Mouse (Mus musculus): ENCODE measurements at regions not wholly inside any gene's neighbourhood (a gene's known extent, or its start where the extent isn't known, plus 50 kb on each side); places are given as distances from the start of the nearest gene placed in this dataset.

DNA sequence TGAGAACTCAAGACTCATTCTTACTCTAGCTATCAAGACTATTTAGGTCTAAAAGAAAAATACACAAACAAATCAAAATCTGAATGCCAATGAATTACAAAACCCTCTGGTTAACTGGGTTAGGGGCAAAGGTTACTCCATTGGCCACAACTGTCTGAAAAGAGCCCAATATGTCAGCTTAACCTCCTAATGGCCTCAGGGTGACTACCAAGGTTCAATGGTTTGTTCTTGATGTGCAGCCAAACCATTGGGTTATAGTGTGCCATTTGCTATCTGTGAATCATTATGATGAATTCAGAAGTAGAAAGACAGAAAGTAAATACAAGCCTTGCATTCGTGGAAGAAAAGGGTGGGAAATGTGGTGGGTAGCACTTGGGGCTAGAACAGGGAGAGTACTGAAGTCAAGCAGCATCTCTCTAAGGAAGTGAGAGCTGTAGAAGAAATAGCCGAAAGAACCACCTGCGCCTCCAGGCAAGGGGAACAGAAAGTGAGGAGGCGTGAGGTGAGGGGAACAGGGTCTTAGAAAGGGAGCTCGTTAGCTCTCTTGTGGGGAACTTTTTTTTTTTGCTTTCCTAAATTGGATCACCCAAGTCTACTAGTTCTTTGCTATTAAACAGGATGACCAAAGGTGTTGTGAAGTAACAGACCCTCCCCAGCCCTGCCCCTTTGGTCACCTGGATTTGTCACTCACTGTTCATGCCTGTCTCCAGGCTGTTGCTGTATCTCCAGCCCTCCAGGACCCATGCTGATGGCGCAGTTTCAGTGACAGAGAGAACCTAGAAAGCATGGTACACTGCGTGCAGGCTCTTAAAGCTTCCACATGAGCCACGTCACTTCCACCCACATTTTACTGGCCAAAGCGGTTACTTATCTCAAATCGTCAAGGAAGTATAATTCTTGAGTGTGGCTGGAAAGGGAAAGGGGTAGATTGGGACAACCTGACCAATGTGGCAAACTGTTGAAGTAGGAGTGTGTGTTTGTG is 204.1 kb upstream of the Tet2 start:
- no peak for DNase-seq (ENCODE audit: low read depth in 2 of 2, low spot score in 2 of 2)

DNA sequence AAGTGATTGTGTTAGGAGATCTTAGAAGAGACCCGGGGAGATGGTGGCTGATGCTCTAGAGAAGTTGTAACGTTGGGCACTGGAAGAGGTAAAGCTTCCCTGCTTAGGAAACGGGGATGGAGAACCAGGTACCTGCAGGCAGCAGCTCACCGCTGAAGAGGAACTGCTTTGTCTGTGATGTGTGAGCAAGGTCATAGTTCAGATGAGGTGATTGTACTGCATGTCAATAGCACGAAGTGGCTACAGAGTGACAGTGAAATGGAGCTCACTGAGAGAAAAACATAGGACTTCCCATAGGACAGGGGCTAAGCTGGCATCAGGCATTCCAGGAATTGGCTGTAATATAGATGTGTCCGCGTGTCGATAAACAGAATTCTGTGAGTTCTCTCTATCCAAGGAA is 205.1 kb upstream of the Tet2 start:
- DNase-seq (ENCODE audit: low read depth in 2 of 2, low spot score in 2 of 2): no peak

DNA sequence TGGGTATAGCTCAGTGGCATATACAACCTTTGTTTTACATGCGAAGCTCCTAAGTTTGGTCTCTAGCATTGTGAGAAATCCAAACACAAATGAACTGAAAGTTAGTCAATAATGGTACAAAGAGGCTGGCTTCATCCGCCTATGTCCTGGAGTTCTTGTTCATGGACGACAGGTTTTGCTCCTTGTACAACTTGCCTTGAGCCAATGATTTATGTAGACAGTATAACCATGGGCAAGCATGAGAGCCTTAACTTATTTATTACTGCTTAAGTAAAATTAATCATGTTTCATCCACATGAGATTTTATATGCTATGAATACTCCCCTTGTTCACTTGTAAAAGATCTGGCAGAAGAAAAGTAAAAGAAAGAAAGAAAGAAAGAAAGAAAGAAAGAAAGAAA is 205.7 kb upstream of the Tet2 start:
- DNase-seq (ENCODE audit: low read depth in 2 of 2, low spot score in 2 of 2): no peak

DNA sequence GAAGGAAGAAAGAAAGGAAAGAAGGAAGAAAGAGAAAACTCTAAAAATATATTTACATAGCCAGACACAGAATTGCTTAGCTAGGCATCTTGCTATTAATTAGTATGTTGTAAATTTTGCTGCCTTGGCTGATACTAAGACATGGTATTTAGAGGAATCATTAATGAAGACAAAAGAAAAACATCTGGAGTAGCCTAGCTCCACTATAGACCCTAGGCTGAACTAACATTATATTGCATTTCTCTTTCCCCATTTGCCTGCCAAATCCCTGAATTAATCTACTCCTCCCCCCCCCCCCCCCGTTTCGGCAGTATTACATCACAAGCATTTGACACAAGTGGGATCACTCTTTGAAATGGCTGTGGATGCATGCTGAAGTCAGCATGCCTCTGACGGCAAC is 206.1 kb upstream of the Tet2 start:
- no peak for DNase-seq (ENCODE audit: low read depth in 2 of 2, low spot score in 2 of 2)

DNA sequence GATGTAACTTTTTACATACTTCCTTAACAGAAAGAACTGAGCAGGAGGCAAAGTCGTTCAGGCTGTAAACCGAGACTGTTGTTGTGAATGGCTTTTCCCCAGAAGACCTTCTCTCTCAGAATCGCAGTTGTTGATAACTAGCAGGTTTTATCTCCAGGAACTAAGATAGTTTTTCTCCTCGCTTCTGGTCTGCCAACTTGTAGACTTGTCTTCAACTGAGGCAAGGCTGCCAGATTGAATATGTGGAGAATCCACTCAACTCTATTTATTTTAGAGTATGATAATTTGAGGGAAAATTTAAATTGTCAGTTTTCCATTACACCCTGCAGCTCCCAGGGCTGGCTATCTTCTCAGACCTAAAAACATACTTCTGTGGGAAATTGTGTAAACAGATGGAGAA is 206.6 kb upstream of the Tet2 start:
- no peak for DNase-seq (ENCODE audit: low read depth in 2 of 2, low spot score in 2 of 2)

DNA sequence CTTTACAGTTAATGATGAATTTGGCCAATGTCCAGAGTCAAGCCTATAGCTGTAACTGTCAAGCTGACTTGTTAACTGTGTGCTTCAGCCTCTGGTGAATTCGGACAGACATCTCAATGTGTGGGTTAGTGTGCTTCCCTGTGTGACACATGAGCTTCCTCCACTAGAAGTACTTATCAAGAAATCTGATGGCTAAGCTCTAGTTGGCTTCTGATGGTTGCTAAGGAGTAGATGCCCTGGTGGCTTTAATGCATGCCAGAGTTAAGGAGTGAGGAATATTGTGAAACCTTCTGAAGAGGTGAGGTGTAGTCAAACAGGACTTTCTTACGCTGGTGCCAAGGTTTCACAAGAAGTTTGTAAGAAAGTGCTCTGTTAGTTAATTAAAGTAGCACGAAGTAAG is 208.1 kb upstream of the Tet2 start:
- no peak for DNase-seq (ENCODE audit: low read depth in 2 of 2, low spot score in 2 of 2)

DNA sequence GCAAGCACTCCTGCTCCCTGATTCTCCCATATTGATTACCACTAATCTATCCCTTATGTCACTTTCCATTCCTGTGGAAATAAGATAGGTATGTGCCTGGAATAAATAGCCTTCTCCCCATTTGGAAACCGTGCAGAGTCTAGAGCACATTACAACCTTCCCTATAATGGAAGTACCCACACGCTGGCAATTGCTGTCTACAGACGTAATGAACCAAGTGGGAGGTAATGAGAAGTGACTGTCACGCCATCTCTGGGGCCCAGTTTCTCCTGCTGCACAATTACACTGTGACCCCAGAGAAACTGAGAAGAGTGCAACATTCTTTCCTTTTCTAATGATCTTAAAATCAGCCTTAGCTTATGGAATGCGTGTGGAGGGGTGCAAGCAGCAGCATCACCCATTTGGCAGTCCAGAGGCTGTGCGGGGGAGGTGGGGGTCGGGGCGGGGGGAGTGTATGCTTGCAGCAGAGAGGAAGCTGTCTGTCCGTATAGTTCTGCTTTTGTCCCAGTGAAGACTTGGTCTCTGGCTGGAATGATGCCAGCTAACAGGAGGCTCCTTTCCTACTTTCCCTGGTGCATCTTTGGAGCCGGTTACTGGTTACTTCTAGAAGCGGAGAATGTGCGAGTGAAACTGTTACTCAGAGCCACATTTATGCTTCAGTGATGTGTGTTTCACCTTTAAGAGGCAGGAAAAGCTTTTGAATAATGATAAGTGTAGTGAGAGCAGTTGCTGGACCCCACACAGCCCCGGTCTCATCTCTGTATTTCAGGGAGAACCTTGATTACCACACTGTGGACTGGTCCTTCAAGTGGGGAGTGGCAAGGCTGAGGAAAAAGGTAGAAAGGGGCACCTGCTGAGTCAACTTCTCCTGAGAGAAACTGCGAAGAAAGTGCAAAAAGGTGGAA is 209.3 kb upstream of the Tet2 start:
- no peak for DNase-seq (ENCODE audit: low read depth in 2 of 2, low spot score in 2 of 2)

DNA sequence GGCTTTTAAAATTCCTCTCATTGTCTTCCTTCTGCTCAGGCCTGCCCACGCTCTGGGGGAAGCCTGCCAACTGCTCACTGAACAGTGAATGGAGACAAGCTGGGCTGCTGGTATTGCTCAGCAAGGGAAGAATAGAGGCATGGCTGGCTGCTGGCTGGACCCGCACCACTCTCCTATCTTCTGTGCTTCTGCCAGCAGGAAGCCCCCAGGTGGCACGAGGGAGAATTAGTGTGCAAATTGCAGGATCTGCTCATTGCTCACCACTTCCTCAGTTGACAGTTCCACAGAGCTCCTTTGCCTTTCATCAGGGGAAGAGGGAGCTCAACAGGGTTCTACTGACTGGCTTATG is 209.9 kb upstream of the Tet2 start:
- no peak for DNase-seq (ENCODE audit: low read depth in 2 of 2, low spot score in 2 of 2)

DNA sequence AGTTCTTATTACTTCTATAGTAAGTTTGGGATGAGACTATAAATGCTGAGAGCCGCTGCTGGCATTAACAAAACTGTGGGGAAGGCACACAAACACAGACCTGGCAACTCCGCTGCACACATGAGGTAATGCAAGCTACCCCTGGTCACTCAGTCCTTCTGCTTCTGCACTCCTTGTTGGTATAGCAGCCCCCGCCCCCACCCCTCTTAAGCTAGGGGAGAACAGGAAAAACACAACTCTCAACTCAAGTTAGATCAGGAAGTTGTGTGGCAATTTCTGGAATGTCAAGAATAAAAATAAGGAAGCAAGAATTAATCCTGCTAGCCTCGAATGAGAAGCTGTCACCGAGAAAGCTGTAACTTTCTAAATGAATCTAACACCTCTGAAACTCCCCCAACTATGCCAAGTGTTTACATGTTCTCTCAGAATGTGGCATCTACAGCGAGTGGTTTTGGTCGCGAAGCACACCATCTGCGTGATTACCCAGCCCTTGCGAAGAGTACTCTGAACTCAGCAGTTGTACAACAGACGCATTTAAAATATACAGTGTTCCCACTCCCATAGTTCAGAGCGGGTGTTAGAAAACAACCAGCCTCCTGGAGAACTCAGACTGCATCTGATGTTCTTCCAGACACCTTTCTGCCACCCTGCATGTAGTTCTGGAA is 212.9 kb upstream of the Tet2 start:
- no peak for DNase-seq (ENCODE audit: low read depth in 2 of 2, low spot score in 2 of 2)

DNA sequence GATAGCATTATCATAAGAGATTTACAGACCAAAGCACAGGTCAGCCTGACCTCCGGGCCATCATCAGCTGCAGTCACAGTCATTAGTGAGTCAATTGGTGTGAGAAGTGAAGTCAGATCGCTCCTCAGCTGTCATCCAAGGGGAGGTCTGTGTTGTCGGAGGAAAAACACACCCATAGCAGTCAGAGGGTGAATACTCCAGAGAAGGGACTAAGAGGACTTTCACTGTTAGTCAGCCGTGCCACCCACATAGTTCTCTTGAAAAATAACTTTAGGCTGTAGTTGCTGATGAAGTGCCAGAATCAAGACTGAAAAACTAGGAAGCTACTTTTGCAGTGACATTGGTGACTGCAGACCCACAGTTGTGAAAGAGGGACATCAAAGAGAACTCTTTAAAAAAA is 213.5 kb upstream of the Tet2 start:
- no peak for DNase-seq (ENCODE audit: low read depth in 2 of 2, low spot score in 2 of 2)

DNA sequence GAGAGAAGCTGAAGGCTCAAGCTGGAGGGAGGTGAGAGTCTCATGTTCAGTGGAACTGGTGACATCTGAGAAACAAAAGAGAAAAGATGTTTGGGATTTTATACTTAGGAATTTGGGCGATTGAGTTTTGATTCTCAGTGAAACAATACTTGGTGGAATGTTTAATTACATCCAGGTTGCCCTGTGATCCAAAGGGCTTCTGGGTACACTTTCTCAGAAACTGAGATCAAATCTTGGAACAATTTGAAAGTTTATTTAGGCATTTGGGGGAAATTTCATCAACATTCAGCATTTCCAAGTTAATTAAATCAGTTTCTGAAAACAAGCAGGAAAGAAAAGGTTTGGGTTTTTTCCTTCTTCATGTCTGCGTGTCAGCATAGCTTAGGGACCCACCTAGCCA is 214.7 kb upstream of the Tet2 start:
- no peak for DNase-seq (ENCODE audit: low read depth in 2 of 2, low spot score in 2 of 2)

DNA sequence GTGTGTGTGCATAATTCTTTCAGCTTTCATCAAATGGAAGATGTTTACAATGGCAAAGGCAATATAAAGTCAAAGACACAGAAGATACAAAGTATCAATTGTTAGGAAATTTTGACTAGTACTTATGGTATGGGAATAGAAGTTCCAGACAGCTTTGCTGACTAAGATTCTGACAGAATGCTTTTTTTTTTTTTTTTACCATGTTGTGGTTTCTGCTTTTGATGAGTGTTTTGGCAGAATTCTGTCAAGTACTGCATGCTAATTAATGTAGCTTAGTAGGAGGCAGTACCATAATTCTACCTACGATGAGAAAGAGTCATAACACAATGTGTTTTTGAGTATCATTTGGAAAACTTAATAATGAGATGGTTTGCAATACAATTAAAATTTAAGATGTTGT is 215.3 kb upstream of the Tet2 start:
- DNase-seq (ENCODE audit: low read depth in 2 of 2, low spot score in 2 of 2): no peak

DNA sequence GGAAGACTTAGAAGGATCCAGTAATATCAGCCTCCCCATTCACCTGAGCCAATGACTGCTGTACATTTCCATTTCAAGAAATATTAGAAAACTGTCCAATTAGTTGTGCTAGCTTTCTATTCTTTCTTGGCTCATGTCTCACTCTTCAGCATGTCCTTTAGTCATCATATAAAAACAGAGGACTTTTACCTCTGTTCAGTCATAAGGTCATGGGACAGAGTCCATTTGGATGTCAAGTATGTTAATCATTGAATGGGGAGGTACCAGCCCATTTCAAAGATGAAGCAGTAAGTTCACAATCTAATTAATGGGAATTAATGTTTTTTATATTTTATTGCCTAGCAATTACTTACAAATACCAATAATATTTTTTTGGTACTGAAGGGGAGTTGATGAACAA is 218.8 kb upstream of the Tet2 start:
- no peak for DNase-seq (ENCODE audit: low read depth in 2 of 2, low spot score in 2 of 2)

DNA sequence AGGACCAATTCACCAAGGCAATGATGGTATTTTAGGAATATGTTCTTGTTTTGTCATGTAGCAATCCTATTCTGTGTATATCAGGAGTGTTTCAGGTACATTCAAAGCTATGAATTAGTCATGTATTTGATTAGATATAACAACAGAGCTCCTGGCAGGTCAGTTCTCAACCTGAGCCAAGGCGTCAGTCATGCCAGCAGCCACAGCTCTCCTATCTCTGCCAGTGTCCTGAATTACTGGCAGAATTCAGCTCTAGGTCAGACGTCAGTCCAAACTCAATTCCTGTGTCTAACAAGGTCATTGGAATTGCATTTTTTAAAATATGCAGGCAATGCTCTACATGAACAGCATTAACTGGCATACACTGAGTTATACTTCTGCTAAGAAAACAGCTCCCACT is 228.6 kb upstream of the Tet2 start:
- DNase-seq (ENCODE audit: low read depth in 2 of 2, low spot score in 2 of 2): no peak

DNA sequence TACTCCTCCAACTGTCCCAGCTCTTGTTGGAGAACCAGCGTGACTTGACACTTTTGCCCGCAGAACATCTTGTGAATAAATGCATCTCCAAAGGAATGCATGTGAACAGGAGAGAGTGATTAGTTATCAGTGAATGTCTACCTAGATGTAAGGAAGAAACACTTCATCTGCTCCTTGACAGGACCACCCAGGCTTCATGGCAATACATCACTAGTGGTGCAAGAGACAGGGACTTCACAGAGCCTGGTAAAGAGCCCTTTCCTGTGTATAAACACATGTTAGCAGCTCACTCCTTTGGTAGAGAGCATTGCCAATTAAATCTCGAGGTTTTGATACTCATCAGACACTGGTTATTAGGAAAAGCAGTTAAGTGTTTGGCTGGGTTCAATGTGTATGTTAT is 229.3 kb upstream of the Tet2 start:
- no peak for DNase-seq (ENCODE audit: low read depth in 2 of 2, low spot score in 2 of 2)

DNA sequence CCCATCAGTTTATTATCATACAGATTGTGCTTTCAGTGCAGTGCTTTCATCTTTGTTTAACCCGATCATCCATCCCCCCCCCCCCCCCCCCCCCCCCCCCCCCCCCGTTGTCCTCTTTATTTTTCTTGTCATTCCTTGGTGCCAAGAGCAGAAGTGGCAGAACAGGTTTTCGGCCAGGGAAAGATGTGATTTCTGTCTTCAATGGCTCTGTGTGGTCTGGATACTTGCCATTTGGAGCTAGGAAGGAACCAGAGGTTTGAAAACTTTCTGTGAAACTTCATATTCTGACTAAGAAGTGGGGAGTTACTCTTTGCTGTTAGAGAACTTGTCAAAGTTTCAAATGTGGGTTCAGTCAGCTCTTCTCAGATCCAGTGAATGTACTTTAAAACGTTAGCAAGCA is 231.1 kb upstream of the Tet2 start:
- no peak for DNase-seq (ENCODE audit: low read depth in 2 of 2, low spot score in 2 of 2)

DNA sequence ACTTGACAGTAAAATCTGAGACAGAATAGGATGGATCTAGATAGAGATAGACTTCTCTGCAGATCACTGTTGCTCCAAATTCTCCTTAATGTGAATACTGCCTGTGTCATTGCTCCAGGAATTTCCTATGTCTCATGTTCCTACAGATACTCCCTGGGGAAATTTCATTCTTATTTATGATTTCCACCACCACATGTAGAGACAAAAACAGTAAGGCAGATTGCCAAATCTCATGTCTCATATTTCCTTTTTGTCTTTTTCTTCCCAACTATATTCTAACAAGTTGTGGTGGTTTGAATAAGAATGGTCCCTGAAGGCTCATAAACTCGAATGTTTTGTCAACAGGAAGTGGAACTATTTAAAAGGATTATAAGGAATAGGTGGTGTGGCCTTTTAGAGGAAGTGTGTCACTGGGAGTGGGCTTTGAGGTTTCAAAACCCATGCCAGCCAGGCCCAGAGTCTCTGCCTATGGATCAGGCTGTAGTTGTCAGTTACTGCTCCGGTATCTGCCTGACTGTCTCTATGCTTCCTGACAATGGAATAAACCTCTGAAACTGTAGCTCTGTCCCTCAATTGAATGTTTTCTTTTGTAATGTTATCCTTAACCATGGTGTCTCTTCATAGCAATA is 234.3 kb upstream of the Tet2 start:
- DNase-seq (ENCODE audit: low read depth in 2 of 2, low spot score in 2 of 2): no peak

DNA sequence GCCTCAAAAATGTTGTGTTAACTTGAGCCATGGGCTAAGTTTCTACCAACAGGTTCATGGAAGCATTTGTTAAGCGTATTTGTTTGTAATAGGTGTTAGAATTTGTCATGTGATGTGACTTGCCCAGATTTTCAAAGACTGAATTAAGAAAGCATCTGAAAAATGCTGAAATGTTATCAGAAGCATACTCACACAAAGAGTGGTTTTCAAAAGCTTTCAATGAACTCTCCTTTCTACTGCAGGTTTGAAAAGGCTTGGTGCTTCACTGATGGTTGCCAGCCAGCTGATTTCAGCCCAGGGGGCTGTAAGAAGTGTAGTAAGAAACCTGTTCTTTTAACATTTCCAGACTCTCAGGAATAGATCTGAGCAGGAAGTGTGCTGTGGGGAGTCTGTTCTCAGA is 238.1 kb upstream of the Tet2 start:
- no peak for DNase-seq (ENCODE audit: low read depth in 2 of 2, low spot score in 2 of 2)

DNA sequence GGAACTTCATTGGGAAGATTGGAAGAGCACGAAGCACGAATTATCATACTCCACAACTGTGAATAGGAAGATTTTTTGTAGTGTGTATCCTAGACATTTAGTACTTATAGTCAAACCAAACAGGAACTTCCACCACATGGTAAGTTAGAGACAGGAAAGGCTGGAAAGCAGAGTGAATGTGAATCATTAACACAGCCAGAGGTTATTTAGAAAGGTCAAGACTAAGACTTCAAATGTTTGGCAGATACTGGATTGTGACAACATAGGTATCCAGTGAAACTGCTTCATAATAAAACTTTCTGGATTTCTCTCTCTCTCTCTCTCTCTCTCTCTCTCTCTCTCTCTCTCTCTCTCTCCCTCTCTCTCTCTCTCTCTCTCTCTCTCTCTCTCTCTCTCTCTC is 246.4 kb upstream of the Tet2 start:
- DNase-seq (ENCODE audit: low read depth in 2 of 2, low spot score in 2 of 2): no peak

DNA sequence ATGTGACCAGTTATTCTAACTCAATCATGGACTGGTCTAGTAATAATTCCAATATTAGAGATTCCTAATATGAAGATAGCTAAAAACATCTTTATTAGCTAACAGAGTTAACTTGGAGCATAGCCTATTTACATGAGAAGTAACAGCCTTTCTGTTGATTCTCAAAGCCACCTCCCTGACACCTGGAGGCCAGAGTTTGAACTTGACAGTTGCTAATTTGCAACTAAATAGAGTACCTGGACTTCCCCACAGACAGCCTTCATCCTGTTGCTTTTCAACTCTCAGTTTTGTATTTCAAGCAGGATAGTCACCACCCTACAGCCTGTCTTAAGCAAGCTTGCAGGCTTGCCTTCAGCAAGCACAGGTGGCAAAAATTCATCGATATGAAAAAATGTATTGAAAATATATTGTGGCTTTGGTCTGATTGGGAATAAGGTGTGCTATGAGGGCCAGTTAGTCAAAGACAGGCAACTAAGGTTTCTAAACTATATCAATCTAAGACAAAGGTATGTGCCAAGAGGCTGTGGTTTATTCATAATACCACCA is 264.1 kb upstream of the Tet2 start:
- no peak for DNase-seq (ENCODE audit: low read depth in 2 of 2, low spot score in 2 of 2)

All from CD8-positive naive resting alpha-beta T cell, adult 2 months (primary cell).